Mouse (Mus musculus) B cell, adult (primary cell): ENCODE measurements around the gene Atg101. TPM values are rescaled to one million over a fixed set of nuclear protein-coding genes. Genes with fewer than 3 reads are reported as not detected.

Experiments used
- total RNA-seq: library from RNA; stranded (reverse); gene quantifications from 4 replicates; pipeline ENCODE4 v1.2.4, GENCODE M21; 2023; ENCODE audit not compliant: inconsistent age

The Atg101 gene
- total RNA-seq, result 56.5 to 76.2 TPM (median 66.4 TPM) in 4 replicates

GRCm38 (mm10) chr15:101283911-101284750 is at the start of gene Atg101:
TSS of gene Atg101 (plus strand) at chr15:101284272.

GRCm38 (mm10) chr15:101253886-101254795 is 29.9 kb upstream of the Atg101 start, which contains the start of gene Nr4a1:
TSS of gene Nr4a1 (plus strand) at chr15:101254269.

GRCm38 (mm10) chr15:101293025-101293621 is 9.1 kb downstream of the Atg101 start, which contains the start of gene 6030408B16Rik:
TSS of gene 6030408B16Rik (plus strand) at chr15:101293212.

Other genes with a start within 250 kb of the Atg101 start
- gene Gm47841, start 236.9 kb upstream of the Atg101 start, total RNA-seq, result not detected in 4 replicates
- gene Fignl2, start 205.7 kb upstream of the Atg101 start, total RNA-seq, result not detected in 4 replicates
- gene Ankrd33, start 168.5 kb upstream of the Atg101 start, total RNA-seq, result not detected in 4 replicates
- 0.80 to 3.4 TPM (median 1.0 TPM) in 4 replicates for gene Acvrl1, start 155.8 kb upstream of the Atg101 start, total RNA-seq
- gene Acvr1b, start 110.2 kb upstream of the Atg101 start, total RNA-seq, result 22.4 to 28.0 TPM (median 23.8 TPM) in 4 replicates
- gene Grasp, start 60.1 kb upstream of the Atg101 start, total RNA-seq, result 27.0 to 35.5 TPM (median 34.3 TPM) in 4 replicates
- gene Nr4a1, start 30.0 kb upstream of the Atg101 start, total RNA-seq, result 493 to 528 TPM (median 512 TPM) in 4 replicates
- 0.96 to 2.2 TPM (median 2.0 TPM) in 4 replicates for gene 6030408B16Rik, start 8.9 kb downstream of the Atg101 start, total RNA-seq
- 0.18 to 0.26 TPM in 2 of 4 replicates, not detected in the others for gene Krt80, start 85.9 kb downstream of the Atg101 start, total RNA-seq
- gene Krt7, start 126.8 kb downstream of the Atg101 start, total RNA-seq, result not detected in 4 replicates
- not detected in 4 replicates for gene Krt87, start 154.5 kb downstream of the Atg101 start, total RNA-seq
- not detected in 4 replicates for gene Krt88, start 163.5 kb downstream of the Atg101 start, total RNA-seq
- gene Krt81, start 179.5 kb downstream of the Atg101 start, total RNA-seq, result not detected in 4 replicates
- gene Krt86, start 189.2 kb downstream of the Atg101 start, total RNA-seq, result not detected in 4 replicates
- not detected in 4 replicates for gene Krt83, start 207.2 kb downstream of the Atg101 start, total RNA-seq
- gene Gm49425, start 233.0 kb downstream of the Atg101 start, total RNA-seq, result not detected in 4 replicates
- not detected in 4 replicates for gene Krt84, start 248.5 kb downstream of the Atg101 start, total RNA-seq